Mouse (Mus musculus): ENCODE data around the gene Sf3b6.

Gene Sf3b6

DNA sequence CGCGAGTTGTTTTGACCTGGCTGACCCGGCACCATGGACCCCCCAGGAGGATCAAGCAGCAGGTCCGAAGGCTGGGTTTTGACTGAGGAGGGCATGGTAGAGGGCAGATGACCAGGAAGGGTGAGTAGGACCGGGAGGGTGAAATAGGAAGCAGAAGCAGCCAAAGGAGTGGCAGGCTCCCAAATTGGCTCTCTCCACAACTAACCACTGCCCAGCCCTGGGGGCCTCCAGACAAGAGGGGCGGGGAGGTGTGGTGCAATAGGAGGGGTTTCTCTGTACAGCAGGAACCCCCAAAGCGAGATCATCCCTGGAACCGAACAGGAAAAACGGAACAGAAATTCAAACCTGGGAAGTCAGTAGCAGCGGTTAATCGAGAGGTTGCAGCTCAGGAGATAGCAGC is 23.4 kb downstream of the Sf3b6 start:
- no peak for DNase-seq (ENCODE audit: low read depth, low spot score)

GRCm38 (mm10) chr12:4841392-4841887 is 24.1 kb downstream of the Sf3b6 start, which contains the start of gene Fkbp1b:
Gene Fkbp1b, minus strand, starts transcription at chr12:4841591.
- no peak for DNase-seq (ENCODE audit: low read depth, low spot score)

GRCm38 (mm10) chr12:4842456-4842855 is 25.1 kb downstream of the Sf3b6 start:
- DNase-seq (ENCODE audit: low read depth, low spot score) = no peak

- peak; percentile 94 for DNase-seq (ENCODE audit: low read depth, low spot score)
Measured at GRCm38 (mm10) chr12:4842890-4843597, 25.7 kb downstream of the Sf3b6 start, which contains the start of gene Wdcp. Gene Wdcp, plus strand, starts transcription at chr12:4843303.

- DNase-seq (ENCODE audit: low read depth, low spot score) = peak; percentile 13
Measured at GRCm38 (mm10) chr12:4843741-4844140, 26.4 kb downstream of the Sf3b6 start.

DNA sequence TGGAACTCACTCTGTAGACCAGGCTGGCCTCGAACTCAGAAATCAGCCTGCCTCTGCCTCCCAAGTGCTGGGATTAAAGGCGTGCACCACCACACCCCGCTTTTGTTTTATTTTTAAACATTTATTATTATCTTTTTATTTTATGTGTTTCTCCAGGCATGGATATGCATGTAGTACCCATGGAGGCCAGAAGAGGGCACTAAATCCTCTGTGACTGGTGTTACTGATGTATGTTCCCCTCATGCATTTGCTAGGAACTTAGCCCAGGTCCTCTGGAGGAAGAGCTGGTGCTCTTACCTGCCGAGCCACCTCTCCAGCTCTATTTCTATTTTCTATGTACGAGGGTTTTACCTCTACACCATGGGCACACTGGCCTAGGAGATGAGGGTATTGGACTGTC is 38.8 kb downstream of the Sf3b6 start:
- no peak for DNase-seq (ENCODE audit: low read depth, low spot score)

DNA sequence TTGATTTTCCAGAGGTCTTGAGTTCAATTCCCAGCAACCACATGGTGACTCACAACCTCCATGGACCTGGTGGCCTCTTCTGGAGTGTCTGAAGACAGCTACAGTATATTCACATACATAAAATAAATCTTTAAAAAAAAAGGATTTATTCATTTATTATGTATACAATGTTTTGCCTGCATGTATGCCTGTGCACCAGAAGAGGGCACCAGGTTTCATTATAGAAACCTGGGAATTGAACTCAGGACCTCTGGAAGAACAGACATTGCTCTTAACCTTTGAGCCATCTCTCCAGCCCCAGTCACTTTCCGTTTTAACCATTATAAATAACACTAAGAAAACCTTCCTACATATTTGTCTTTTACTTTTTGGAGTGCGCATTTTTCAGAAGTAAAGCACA is 39.5 kb downstream of the Sf3b6 start:
- no peak for DNase-seq (ENCODE audit: low read depth, low spot score)

- DNase-seq (ENCODE audit: low read depth, low spot score) = no peak
Measured at GRCm38 (mm10) chr12:4859241-4859914, 42.0 kb downstream of the Sf3b6 start.

GRCm38 (mm10) chr12:4862672-4863071 is 45.3 kb downstream of the Sf3b6 start:
- DNase-seq (ENCODE audit: low read depth, low spot score) = no peak

DNA sequence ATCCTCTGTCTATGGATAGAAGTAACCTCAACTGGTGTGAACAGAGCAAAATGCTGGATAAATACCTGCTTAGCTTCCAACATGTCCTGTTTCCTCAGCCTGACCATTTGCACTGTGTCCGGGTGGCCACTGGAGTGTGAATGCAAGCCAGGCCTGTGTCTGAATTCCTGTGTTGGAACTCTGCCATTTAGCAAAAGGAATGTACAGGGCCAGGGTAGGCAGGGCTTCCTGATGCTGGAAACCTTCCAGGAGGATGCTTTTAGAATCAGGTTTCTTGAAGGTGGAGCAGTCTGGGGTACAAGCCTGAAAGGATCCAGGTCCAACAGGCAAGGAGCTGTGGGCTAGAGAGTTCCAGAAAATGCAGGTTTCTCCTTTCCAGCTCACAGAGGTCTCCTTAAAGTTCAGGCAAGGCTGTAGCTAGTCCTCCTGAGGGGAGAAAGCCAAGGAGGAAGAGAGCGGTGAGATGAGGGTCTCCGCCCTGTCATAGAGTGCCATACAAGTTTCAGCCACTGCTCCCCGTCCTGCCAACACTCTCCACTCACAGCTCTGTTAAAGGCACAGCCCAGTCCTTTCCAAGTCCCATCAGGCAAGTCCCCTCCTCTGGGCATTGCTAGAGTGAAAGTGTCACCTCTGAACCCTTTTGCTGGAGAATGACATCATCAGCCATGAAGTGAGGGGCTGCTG is 46.5 kb downstream of the Sf3b6 start:
- DNase-seq (ENCODE audit: low read depth, low spot score) = no peak

DNA sequence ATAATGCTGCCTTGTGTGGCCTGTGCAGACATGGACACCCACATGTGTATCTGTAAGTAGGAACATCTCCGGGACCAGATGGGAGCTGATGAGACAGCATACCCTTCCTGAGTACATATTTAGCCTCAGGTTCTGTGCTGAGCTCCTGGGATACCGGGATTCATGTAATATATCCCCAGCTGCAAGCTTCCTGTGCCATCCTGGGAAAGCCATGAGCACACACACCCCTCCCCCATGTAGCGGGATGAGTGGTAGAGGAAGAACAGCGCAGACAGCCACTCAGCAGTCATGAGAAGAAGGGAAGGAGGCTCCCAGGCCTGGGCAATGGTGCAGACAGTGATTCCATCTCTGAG is 47.0 kb downstream of the Sf3b6 start:
- peak; percentile 18 for DNase-seq (ENCODE audit: low read depth, low spot score)

DNA sequence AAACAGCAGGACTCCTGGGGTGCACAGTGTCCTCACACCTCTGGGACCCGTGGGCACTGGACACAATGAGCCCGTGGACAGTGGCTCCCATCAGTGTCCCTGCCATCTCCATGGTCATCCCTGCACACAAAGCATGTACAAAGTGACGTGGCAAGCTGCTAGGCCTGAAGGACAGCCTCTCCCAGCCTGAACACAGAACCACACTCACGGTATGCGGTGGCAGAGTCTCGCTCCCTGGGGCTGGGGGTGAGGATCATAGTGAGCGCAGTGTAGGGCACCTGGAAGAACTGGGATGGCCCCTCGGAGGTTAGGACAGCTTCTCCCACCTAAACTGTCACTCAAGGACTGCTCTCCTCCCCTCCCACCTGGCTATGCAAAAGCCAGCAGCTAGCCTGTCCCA is 51.6 kb downstream of the Sf3b6 start:
- DNase-seq (ENCODE audit: low read depth, low spot score) = no peak

DNA sequence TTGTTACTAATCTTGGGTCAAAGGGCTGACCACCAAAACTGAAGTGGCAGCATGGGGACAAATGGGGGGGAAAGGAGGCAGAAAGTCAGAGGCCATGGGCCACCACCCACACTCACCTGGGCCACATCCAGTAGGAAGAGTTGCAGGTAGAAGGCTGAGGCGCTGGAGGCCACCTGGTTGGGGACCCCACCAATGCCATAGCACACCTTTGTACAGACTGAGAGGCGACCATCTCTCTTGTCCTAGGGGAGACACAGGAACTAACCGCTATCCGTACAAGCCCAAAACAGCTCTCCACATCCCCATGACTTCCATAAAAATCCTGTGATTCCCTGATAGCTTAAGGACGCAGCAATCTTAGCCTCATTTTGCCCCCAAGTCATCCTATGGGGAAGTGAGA is 53.9 kb downstream of the Sf3b6 start:
- DNase-seq (ENCODE audit: low read depth, low spot score) = no peak

DNA sequence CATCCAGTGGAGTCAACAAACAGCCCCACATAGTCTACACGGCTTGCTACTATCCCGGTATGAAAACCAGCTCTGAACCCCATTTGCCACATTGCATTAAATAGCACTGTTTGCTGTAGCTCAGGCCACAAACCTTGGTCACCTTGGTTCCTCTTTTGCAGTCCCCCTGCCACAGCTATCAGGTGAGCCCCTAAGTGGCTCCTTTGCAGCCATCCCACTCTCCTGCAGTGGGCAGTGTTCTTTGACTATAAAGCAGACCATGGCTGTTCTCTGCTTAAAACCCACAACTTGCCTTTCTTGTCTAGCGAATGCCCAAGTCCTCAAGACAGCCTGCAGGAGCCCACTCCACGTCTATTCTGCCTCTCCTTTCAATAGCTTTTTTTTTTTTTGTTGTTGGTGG is 54.9 kb downstream of the Sf3b6 start:
- DNase-seq (ENCODE audit: low read depth, low spot score) = no peak

- no peak for DNase-seq (ENCODE audit: low read depth, low spot score)
Measured at GRCm38 (mm10) chr12:4872983-4873477, 55.7 kb downstream of the Sf3b6 start.

DNA sequence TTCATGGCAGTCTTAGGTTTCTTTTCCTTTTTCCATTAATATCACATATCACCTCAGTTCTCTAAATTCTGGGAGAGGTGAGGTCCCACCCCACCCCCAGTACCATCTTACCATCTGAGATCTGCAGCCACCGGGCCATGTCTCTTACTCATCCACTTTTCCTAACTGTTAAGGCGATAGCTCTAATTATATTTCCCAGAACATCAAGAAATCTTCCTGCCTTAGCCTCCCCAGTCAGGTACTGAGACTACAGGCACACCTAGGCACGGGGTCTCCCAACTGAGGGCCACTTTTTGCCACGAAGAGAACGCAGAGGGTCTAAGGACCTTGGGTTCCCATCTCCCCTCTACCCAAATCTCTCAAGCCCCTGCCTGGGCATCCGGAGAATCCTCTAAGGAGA is 56.2 kb downstream of the Sf3b6 start:
- DNase-seq (ENCODE audit: low read depth, low spot score) = no peak

DNA sequence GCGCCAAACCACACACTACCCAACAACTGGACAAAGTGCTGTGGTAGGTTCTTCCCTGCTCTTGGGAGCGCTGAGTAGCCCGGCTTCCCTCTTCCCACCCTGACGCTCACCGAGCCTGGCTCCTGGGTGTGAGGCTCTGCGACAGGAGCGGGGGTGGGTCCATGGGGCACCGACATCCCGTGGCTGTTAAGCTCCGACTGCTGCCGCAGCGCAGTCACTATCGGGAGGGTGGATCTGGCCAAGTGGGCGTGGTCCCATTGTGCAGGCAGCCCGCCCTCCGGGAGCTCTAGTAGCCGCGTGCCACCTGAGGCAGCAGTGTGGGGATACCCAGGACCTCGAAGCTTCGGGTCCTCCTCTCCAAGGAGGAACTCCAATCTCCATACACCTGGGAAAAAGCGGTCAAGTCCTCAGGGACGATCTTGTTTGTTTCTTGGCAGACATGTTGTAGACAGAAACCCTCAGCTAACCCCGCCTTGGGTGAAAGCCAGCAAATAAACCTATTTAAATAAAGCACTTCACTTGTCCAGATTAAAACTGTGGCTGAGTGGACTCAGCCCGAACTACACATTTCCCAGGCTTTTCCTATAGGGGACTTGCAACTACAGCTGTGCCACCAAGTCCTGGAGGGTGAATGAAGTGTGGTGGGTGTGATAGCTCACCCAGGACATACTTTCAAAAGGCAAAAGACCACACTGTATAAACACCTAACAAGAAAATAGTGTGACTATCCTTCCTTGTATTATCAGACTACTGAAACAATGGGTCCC is 57.0 kb downstream of the Sf3b6 start, which contains the start of gene Mfsd2b:
Mfsd2b (minus strand) TSS at position 199 of the 767 bp plus-strand sequence.
- no peak for DNase-seq (ENCODE audit: low read depth, low spot score)

- DNase-seq (ENCODE audit: low read depth, low spot score) = no peak
Measured at GRCm38 (mm10) chr12:4875623-4876022, 58.3 kb downstream of the Sf3b6 start.

Measured in telencephalon, adult 2 months (tissue).